Mouse (Mus musculus): Measurements from ENCODE around the gene Tmem63a.

GRCm38 (mm10) chr1:180905307-180905706 is 36.8 kb upstream of the Tmem63a start:
- no peak for TF ChIP-seq ZNF384 (IDR thresholded peaks at IDR 0.05; ENCODE audit: low read depth, low read length)
- TF ChIP-seq CHD2 (IDR thresholded peaks at IDR 0.05; ENCODE audit: low read depth, low read length) = no peak

All from ES-E14 (cell line).